Mouse (Mus musculus) midbrain, postnatal 0 days (tissue): ENCODE results near the gene Lamb3. TPM values are rescaled to one million over a fixed set of nuclear protein-coding genes. Genes with fewer than 3 reads are reported as not detected.

ENCODE experiments used
- ATAC-seq: fragments of 200-750 bp; cut with Nextera tagmentation; 2 replicates; pipeline ENCODE4 v1.8.0; 2017; ENCODE audit warnings: moderate number of reproducible peaks, mild to moderate bottlenecking, moderate TSS enrichment, moderate library complexity; ENCODE audit not compliant: low FRiP score
- DNase-seq: peaks from one replicate; pipeline ENCODE4 v3.0.0-alpha.2; 2015; ENCODE audit warnings: low spot score
- H3K27ac ChIP-seq: fragments of 300-500 bp; sonication (generic); 2 replicates; pipeline ENCODE4 v1.5.1; 2014; ENCODE audit warnings: low read depth, mild to moderate bottlenecking, low read length, mixed read lengths
- H3K27me3 ChIP-seq: fragments of 300-500 bp; sonication (generic); 2 replicates; pipeline ENCODE4 v1.6.1; 2014; ENCODE audit warnings: low read length, control low read depth, mixed read lengths; ENCODE audit not compliant: insufficient read depth
- H3K36me3 ChIP-seq: fragments of 300-500 bp; sonication (generic); 2 replicates; pipeline ENCODE4 v1.6.1; 2014; ENCODE audit warnings: low read length, control low read depth, mixed read lengths; ENCODE audit not compliant: insufficient read depth
- H3K4me1 ChIP-seq: fragments of 300-500 bp; sonication (generic); 2 replicates; pipeline ENCODE4 v1.6.1; 2014; ENCODE audit warnings: mild to moderate bottlenecking, control low read depth, antibody characterized with exemption, low read length, mixed read lengths; ENCODE audit not compliant: insufficient read depth
- H3K4me2 ChIP-seq: fragments of 300-500 bp; sonication (generic); 2 replicates; pipeline ENCODE4 v1.6.1; 2014; ENCODE audit warnings: low read depth, mild to moderate bottlenecking, low read length, mixed read lengths; ENCODE audit not compliant: poor library complexity, severe bottlenecking
- H3K4me3 ChIP-seq: fragments of 300-500 bp; sonication (generic); 2 replicates; pipeline ENCODE4 v1.5.1; 2014; ENCODE audit warnings: low read depth, mild to moderate bottlenecking, low read length, moderate library complexity
- H3K9ac ChIP-seq: fragments of 300-500 bp; sonication (generic); replicated peaks from 2 replicates; pipeline ENCODE4 v1.6.1; 2014; ENCODE audit warnings: mild to moderate bottlenecking, low read length, moderate library complexity, mixed read lengths; ENCODE audit not compliant: poor library complexity, severe bottlenecking
- H3K9me3 ChIP-seq: fragments of 300-500 bp; sonication (generic); 2 replicates; pipeline ENCODE4 v1.6.1; 2016; ENCODE audit warnings: low read length, control low read depth
- CTCF ChIP-seq: IDR thresholded peaks from 2 replicates; pipeline ENCODE4 v1.5.1; 2016; ENCODE audit warnings: antibody characterized with exemption, mild to moderate bottlenecking
- WGBS: fragments of 180-500 bp; shearing (Covaris S2); extraction: QIAGEN DNeasy Blood & Tissue Kit; methylation state at CpG from one replicate; pipeline ENCODE4 v1.1.7; 2014; 5-methylcytosine and 5-hydroxymethylcytosine counted together
- polyA plus RNA-seq: library from polyadenylated mRNA; unstranded; fragments of >200 nt; fragmentation: Nextera tagmentation; extraction: Ambion mirVana; gene quantifications from 2 replicates; pipeline ENCODE4 v1.2.1, GENCODE M21; 2015
- total RNA-seq: library from RNA; depleted of rRNA; stranded (reverse); fragments of >200 nt; gene quantifications from 2 replicates; pipeline ENCODE4 v1.2.3, GENCODE M21; 2014

The Lamb3 gene
- total and polyA plus RNA-seq, 2 experiments from 2014 or later: 0.82 to 1.4 TPM

GRCm38 (mm10) chr1:193255032-193255431 is 47.5 kb downstream of the Lamb3 start:
- DNase-seq: no peak
- Histone ChIP-seq H3K9ac (no peak overlapping the region), H3K4me2 (no peak overlapping the region), H3K4me3 (no peak overlapping the region), H3K27ac (no peak overlapping the region), H3K9me3 (no peaks in the 10 kb centered on the region), H3K27me3 (no peaks in the 10 kb centered on the region), H3K36me3 (no peaks in the 10 kb centered on the region), H3K4me1 (no peaks in the 10 kb centered on the region)
- ATAC-seq: no peak
- 73% methylated on average over 8 of the region's 8 CpGs for WGBS
- TF ChIP-seq CTCF: no peak

- H3K4me2 ChIP-seq: no peak overlapping the region
- ATAC-seq (peak; percentile 31; the same call in 1 of the 2 replicates), DNase-seq (peak; percentile 76)
- no peaks in the 10 kb centered on the region for H3K36me3 ChIP-seq
- H3K4me1 ChIP-seq: no peaks in the 10 kb centered on the region
- TF ChIP-seq CTCF: peak; percentile 81
- no peak overlapping the region for H3K27ac ChIP-seq
- H3K27me3 ChIP-seq: no peaks in the 10 kb centered on the region
- no peaks in the 10 kb centered on the region for H3K9me3 ChIP-seq
- no peak overlapping the region for H3K9ac ChIP-seq
- WGBS: 32% methylated on average over 3 of the region's 3 CpGs
- H3K4me3 ChIP-seq: no peak overlapping the region
Observed at GRCm38 (mm10) chr1:193255488-193256288, 48.2 kb downstream of the Lamb3 start.

GRCm38 (mm10) chr1:193256289-193256577 is 48.7 kb downstream of the Lamb3 start:
- Histone ChIP-seq H3K4me1 (no peaks in the 10 kb centered on the region), H3K27me3 (no peaks in the 10 kb centered on the region), H3K4me2 (no peak overlapping the region), H3K36me3 (no peaks in the 10 kb centered on the region), H3K4me3 (no peak overlapping the region), H3K9me3 (no peaks in the 10 kb centered on the region), H3K9ac (no peak overlapping the region), H3K27ac (no peak overlapping the region)
- DNase-seq (no peak), ATAC-seq (peak; percentile 23)
- no peak for TF ChIP-seq CTCF

GRCm38 (mm10) chr1:193256621-193257098 is 49.2 kb downstream of the Lamb3 start:
- 60% methylated on average over 5 of the region's 5 CpGs for WGBS
- Histone ChIP-seq H3K27me3 (no peaks in the 10 kb centered on the region), H3K9ac (no peak overlapping the region), H3K4me2 (no peak overlapping the region), H3K9me3 (no peaks in the 10 kb centered on the region), H3K36me3 (no peaks in the 10 kb centered on the region), H3K4me1 (no peaks in the 10 kb centered on the region), H3K4me3 (no peak overlapping the region), H3K27ac (no peak overlapping the region)
- no peak for ATAC-seq
- no peak for TF ChIP-seq CTCF
- peak; percentile 45 for DNase-seq

- no peak for TF ChIP-seq CTCF
- 91% methylated on average over 9 of the region's 9 CpGs for WGBS
Observed at GRCm38 (mm10) chr1:193259559-193259958, 52.1 kb downstream of the Lamb3 start.

GRCm38 (mm10) chr1:193261897-193262548 is 54.5 kb downstream of the Lamb3 start:
- no peak for DNase-seq
- TF ChIP-seq CTCF: no peak
- 79% methylated on average over 7 of the region's 7 CpGs for WGBS

More at GRCm38 (mm10) chr1:193259559-193259958, 52.1 kb downstream of the Lamb3 start:
- DNase-seq (no peak), ATAC-seq (no peak)
- H3K27me3 ChIP-seq: no peaks in the 10 kb centered on the region
- H3K9ac ChIP-seq: no peak overlapping the region
- no peak overlapping the region for H3K4me2 ChIP-seq
- no peak overlapping the region for H3K4me3 ChIP-seq
- no peak overlapping the region for H3K27ac ChIP-seq
- no peaks in the 10 kb centered on the region for H3K9me3 ChIP-seq
- H3K4me1 ChIP-seq: no peaks in the 10 kb centered on the region
- no peaks in the 10 kb centered on the region for H3K36me3 ChIP-seq

More at GRCm38 (mm10) chr1:193261897-193262548, 54.5 kb downstream of the Lamb3 start:
- Histone ChIP-seq H3K36me3 (no peaks in the 10 kb centered on the region), H3K9me3 (no peaks in the 10 kb centered on the region), H3K4me3 (no peak overlapping the region), H3K27ac (no peak overlapping the region), H3K27me3 (no peaks in the 10 kb centered on the region), H3K4me1 (no peaks in the 10 kb centered on the region), H3K4me2 (no peak overlapping the region), H3K9ac (no peak overlapping the region)
- no peak for ATAC-seq
